Mouse (Mus musculus): Measurements from ENCODE around the gene N4bp2. TPM values are rescaled to one million over a fixed set of nuclear protein-coding genes. Genes with fewer than 3 reads are reported as not detected.

The N4bp2 gene
- polyA plus RNA-seq, 1 experiment from 2014 or later = 7.8 TPM

- Histone ChIP-seq H3K36me3 (replicated peaks) (no peaks in the 10 kb centered on the region), H3K9ac (no peak overlapping the region), H3K27me3 (no peaks in the 10 kb centered on the region), H3K4me1 (replicated peaks) (peaks cover 20% of the 10 kb centered on the region; the same call in 1 of the 2 replicates), H3K4me2 (no peak overlapping the region), H3K27ac (replicated peaks) (no peak overlapping the region), H3K9me3 (replicated peaks) (no peaks in the 10 kb centered on the region), H3K4me3 (replicated peaks) (no peak overlapping the region)
- WGBS (ENCODE audit: insufficient replicate concordance) = 54% methylated on average over 2 of the region's 2 CpGs
- no peak for ATAC-seq (ENCODE audit: insufficient read depth)
Observed at GRCm38 (mm10) chr5:65748386-65748785, 14.9 kb upstream of the N4bp2 start.

DNA sequence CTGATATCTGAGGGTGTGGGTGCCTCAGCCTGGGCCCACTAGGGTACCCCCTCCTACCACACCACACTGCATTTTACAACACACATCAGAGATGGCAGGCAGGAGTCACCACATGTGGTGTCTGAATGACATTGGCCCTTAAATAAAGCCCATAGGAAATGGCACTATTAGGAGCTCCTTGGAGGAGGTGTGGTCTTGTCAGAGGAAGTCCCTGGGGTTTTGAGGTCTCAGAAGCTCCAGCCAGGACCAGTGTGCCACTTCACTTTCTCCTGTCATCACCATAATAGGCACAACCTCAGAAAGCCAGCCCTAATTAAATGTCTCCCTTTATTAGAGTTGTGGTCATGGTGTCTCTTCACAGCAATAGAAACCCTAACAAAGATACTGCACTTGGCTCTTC lies 14.4 kb upstream of the N4bp2 start:
- Histone ChIP-seq H3K9ac (no peak overlapping the region), H3K4me2 (no peak overlapping the region), H3K27ac (replicated peaks) (no peak overlapping the region), H3K27me3 (no peaks in the 10 kb centered on the region), H3K36me3 (replicated peaks) (no peaks in the 10 kb centered on the region), H3K4me3 (replicated peaks) (no peak overlapping the region), H3K9me3 (replicated peaks) (no peaks in the 10 kb centered on the region), H3K4me1 (replicated peaks) (peaks cover 20% of the 10 kb centered on the region; the same call in 1 of the 2 replicates)
- no peak for ATAC-seq (ENCODE audit: insufficient read depth)

DNA sequence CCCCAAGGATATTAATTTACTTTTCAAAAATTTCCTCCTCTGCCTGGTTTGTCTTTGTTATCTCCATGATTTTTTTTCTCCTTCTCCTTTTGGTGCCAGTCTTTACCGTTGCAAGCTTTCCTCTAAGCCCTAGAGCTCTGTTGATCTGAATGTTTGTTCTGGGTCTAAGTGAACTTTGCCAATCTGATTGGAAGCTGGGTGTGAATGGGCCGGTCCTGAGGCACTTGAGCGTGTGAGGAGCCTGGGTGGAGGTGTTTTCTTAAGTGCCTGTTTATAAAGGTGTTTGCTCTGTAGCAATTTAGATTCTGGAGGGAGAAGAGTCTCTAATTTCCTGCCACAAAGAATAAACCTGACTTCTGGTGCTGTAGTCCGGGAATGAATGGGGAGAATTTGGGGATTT lies 11.3 kb upstream of the N4bp2 start:
- Histone ChIP-seq H3K9me3 (replicated peaks) (no peaks in the 10 kb centered on the region), H3K4me2 (no peak overlapping the region), H3K27me3 (no peaks in the 10 kb centered on the region), H3K9ac (no peak overlapping the region), H3K4me1 (replicated peaks) (peaks cover 18% of the 10 kb centered on the region; the same call in 1 of the 2 replicates), H3K36me3 (replicated peaks) (no peaks in the 10 kb centered on the region), H3K4me3 (replicated peaks) (no peak overlapping the region), H3K27ac (replicated peaks) (no peak overlapping the region)
- no peak for ATAC-seq (ENCODE audit: insufficient read depth)
- 23% methylated on average over 4 of the region's 4 CpGs for WGBS (ENCODE audit: insufficient replicate concordance)

GRCm38 (mm10) chr5:65755859-65756258 lies 7.5 kb upstream of the N4bp2 start:
- Histone ChIP-seq H3K27ac (replicated peaks) (no peak overlapping the region), H3K4me3 (replicated peaks) (no peak overlapping the region), H3K9me3 (replicated peaks) (no peaks in the 10 kb centered on the region), H3K4me1 (replicated peaks) (peaks cover 9% of the 10 kb centered on the region), H3K4me2 (no peak overlapping the region), H3K36me3 (replicated peaks) (no peaks in the 10 kb centered on the region), H3K27me3 (no peaks in the 10 kb centered on the region), H3K9ac (no peak overlapping the region)
- ATAC-seq (ENCODE audit: insufficient read depth) = no peak
- 74% methylated on average over 5 of the region's 5 CpGs for WGBS (ENCODE audit: insufficient replicate concordance)

DNA sequence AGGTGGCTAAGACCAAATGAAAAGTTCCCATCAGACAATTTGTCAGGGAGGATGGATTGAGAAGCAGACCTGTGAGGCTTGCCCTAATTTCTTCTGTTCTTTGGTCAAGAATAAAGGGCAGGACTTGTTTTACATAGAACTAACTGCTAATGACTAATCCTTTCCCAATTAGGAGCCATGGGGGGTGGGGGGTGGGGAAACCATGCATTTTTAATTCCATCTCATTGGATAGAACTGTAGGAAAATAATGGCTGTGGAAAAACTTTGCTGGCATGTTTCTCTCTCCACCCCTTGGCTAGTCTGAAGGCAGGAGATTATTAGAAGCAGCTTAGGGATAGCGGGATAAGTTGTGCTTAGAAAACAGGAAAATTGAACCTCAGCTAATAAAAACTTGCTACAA lies 6.2 kb upstream of the N4bp2 start:
- Histone ChIP-seq H3K9me3 (replicated peaks) (no peaks in the 10 kb centered on the region), H3K9ac (no peak overlapping the region), H3K36me3 (replicated peaks) (no peaks in the 10 kb centered on the region), H3K27ac (replicated peaks) (no peak overlapping the region), H3K27me3 (no peaks in the 10 kb centered on the region), H3K4me2 (no peak overlapping the region), H3K4me3 (replicated peaks) (no peak overlapping the region), H3K4me1 (replicated peaks) (peaks cover 17% of the 10 kb centered on the region)
- ATAC-seq (ENCODE audit: insufficient read depth) = no peak
- WGBS (ENCODE audit: insufficient replicate concordance) = 87% methylated on average over 1 of the region's 1 CpGs

DNA sequence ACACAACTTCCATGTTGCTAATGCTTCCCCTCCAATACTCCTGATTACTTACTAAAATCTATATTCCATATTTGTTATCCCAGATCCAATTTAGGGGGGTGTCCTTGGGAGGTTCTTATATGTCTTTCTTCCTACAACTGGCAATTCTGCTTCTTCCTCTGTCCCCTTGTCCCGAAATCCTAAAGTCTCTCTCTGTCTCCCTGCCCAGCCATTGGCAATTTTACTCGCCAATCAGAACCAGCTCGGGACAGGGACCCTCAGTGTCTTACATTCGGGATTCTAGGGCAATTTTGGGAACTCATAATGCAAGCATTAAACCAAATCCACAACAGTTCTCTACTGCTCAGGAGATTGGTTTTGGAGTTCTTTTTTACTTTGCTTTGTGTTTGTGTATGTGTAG lies 3.3 kb upstream of the N4bp2 start:
- Histone ChIP-seq H3K4me3 (replicated peaks) (no peak overlapping the region), H3K4me1 (replicated peaks) (peaks cover 18% of the 10 kb centered on the region), H3K27me3 (no peaks in the 10 kb centered on the region), H3K9ac (no peak overlapping the region), H3K9me3 (replicated peaks) (no peaks in the 10 kb centered on the region), H3K27ac (replicated peaks) (no peak overlapping the region), H3K4me2 (no peak overlapping the region), H3K36me3 (replicated peaks) (no peaks in the 10 kb centered on the region)
- 73% methylated on average over 4 of the region's 4 CpGs for WGBS (ENCODE audit: insufficient replicate concordance)
- ATAC-seq (ENCODE audit: insufficient read depth) = no peak

- H3K9ac ChIP-seq = no peak overlapping the region
- H3K27me3 ChIP-seq = no peaks in the 10 kb centered on the region
- no peaks in the 10 kb centered on the region for H3K9me3 ChIP-seq (replicated peaks)
- H3K4me2 ChIP-seq = no peak overlapping the region
- H3K27ac ChIP-seq (replicated peaks) = peak overlapping the region; percentile 69
- peaks cover 24% of the 10 kb centered on the region for H3K4me1 ChIP-seq (replicated peaks)
- H3K4me3 ChIP-seq (replicated peaks) = no peak overlapping the region
- no peaks in the 10 kb centered on the region for H3K36me3 ChIP-seq (replicated peaks)
- 58% methylated on average over 2 of the region's 2 CpGs for WGBS (ENCODE audit: insufficient replicate concordance)
- ATAC-seq (ENCODE audit: insufficient read depth) = no peak
Observed at GRCm38 (mm10) chr5:65760599-65760998, 2.7 kb upstream of the N4bp2 start.

GRCm38 (mm10) chr5:65761020-65761419 lies 2.3 kb upstream of the N4bp2 start:
- Histone ChIP-seq H3K4me1 (replicated peaks) (peaks cover 26% of the 10 kb centered on the region), H3K36me3 (replicated peaks) (no peaks in the 10 kb centered on the region), H3K9me3 (replicated peaks) (no peaks in the 10 kb centered on the region), H3K4me2 (no peak overlapping the region), H3K27ac (replicated peaks) (peak overlapping the region; percentile 69), H3K4me3 (replicated peaks) (no peak overlapping the region), H3K9ac (no peak overlapping the region), H3K27me3 (no peaks in the 10 kb centered on the region)
- WGBS (ENCODE audit: insufficient replicate concordance) = 17% methylated on average over 5 of the region's 5 CpGs
- ATAC-seq (ENCODE audit: insufficient read depth) = no peak

DNA sequence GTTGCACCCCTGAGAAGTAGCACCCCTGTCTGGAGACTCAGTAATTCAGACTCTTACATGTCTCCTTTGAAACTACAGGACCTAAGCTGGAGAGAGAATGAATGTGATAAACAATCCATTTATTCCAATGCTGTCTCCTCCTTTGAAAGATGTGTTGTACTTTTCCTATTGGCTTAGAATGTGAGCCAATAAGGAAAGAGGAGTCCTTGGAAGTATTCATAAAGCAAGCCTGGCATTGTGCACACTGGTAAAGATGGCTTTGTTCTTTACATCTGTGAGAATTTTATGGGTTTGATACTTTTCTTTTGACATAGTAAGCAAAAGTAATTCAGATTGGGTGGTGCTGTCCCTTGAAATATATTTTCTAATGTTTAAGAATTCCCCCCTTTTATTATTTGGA lies 1.4 kb upstream of the N4bp2 start:
- H3K4me2 ChIP-seq = no peak overlapping the region
- H3K4me1 ChIP-seq (replicated peaks) = peaks cover 29% of the 10 kb centered on the region
- no peaks in the 10 kb centered on the region for H3K36me3 ChIP-seq (replicated peaks)
- H3K4me3 ChIP-seq (replicated peaks) = no peak overlapping the region
- no peaks in the 10 kb centered on the region for H3K27me3 ChIP-seq
- H3K27ac ChIP-seq (replicated peaks) = peak overlapping the region; percentile 39
- no peaks in the 10 kb centered on the region for H3K9me3 ChIP-seq (replicated peaks)
- ATAC-seq (ENCODE audit: insufficient read depth) = no peak
- no peak overlapping the region for H3K9ac ChIP-seq

- Histone ChIP-seq H3K4me1 (replicated peaks) (peaks cover 29% of the 10 kb centered on the region), H3K4me2 (peak overlapping the region; percentile 94), H3K27ac (replicated peaks) (peak overlapping the region; percentile 99), H3K4me3 (replicated peaks) (peak overlapping the region; percentile 82), H3K36me3 (replicated peaks) (no peaks in the 10 kb centered on the region), H3K9ac (peak overlapping the region; percentile 98), H3K9me3 (replicated peaks) (no peaks in the 10 kb centered on the region), H3K27me3 (no peaks in the 10 kb centered on the region)
- WGBS (ENCODE audit: insufficient replicate concordance) = 3% methylated on average over 3 of the region's 3 CpGs
- no peak for ATAC-seq (ENCODE audit: insufficient read depth)
Observed at GRCm38 (mm10) chr5:65762686-65763085, 635 bp upstream of the N4bp2 start.

GRCm38 (mm10) chr5:65763916-65764785 lies 830 bp downstream of the N4bp2 start:
- peak overlapping the region; percentile 94 for H3K4me2 ChIP-seq
- H3K36me3 ChIP-seq (replicated peaks) = no peaks in the 10 kb centered on the region
- H3K27ac ChIP-seq (replicated peaks) = peak overlapping the region; percentile 99
- under 1% methylated on average over 98 of the region's 121 CpGs for WGBS (ENCODE audit: insufficient replicate concordance)
- H3K4me3 ChIP-seq (replicated peaks) = peak overlapping the region; percentile 82
- H3K27me3 ChIP-seq = no peaks in the 10 kb centered on the region
- peak overlapping the region; percentile 98 for H3K9ac ChIP-seq
- H3K4me1 ChIP-seq (replicated peaks) = peaks cover 29% of the 10 kb centered on the region
- ATAC-seq (ENCODE audit: insufficient read depth) = peak; percentile 81
- no peaks in the 10 kb centered on the region for H3K9me3 ChIP-seq (replicated peaks)

Data from liver, embryonic 15.5 days (tissue).